Mouse (Mus musculus): ENCODE measurements around the gene Dennd1b.

Gene Dennd1b

DNA sequence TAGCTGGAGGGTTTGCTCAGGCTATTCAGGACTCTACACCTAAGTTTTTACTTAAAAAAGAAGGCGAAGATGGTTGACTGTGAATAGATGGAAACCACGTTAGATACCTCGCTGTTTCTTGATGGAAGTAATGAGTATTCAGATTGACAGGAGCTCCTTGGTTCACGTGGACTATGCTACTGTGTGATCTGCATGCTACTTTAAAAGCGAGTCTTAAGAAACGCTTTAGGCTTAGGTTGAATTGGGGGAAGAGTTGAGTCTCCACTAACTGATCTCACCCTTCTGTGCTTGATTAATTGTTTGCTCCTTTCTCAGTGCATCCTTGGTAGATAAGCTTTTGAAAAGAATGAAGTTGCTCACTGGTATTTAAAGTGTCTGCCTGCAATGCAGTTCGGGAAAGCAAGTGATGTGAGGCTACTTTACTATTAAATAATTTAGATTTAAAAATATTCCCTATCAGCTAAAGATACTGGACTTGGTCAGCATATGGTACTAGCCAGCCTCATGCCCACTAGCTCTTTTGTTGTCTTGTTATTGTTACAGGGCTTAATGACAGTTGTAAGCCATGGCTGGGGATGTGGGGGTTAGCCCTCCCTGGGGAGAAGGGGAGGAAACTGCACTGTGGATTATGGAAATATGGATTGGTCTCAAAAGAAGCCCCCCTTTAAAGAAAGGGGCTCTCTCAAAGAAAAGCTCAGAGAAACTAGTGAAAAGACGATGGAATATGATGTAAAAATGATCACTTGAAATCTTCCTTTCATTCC lies 62.8 kb downstream of the Dennd1b start:
- DNase-seq = no peak

DNA sequence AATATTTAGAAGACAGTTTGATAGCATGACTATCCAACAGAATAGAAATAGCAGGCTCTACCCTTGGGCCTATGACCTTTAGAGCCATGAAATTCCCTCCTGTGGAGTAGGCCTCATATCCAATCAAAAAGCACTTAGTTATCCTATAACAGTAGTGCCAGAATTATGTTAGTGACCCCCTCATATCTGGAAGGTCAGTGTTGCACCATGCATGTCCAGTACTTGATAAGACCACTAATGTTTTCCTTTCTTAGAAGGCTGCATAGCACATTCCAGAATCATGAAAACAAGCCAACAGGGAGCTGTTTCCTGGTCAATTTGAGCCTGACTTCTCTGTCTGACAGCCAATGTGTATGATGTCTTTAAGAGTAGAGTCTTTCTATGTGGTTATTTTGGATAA lies 66.3 kb downstream of the Dennd1b start:
- no peak for DNase-seq

DNA sequence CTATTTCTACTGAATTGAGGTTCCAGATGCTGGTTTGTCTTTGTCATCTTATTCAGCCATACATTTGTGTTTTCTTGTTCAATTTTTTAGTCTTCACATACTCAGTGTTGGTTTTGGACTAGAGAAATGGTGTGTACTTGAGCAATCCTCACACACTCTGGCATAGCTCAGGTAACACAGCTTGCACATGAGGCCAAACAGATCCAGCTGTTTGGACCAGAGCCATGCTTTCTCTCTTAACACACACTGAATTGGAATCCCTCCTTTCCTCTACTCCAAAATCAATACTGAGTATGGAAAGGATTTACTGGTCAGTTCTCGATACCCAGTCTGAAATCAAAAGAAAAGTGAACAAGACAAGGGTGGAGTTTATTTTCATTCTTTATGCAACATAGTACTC lies 69.2 kb downstream of the Dennd1b start:
- DNase-seq = no peak

DNA sequence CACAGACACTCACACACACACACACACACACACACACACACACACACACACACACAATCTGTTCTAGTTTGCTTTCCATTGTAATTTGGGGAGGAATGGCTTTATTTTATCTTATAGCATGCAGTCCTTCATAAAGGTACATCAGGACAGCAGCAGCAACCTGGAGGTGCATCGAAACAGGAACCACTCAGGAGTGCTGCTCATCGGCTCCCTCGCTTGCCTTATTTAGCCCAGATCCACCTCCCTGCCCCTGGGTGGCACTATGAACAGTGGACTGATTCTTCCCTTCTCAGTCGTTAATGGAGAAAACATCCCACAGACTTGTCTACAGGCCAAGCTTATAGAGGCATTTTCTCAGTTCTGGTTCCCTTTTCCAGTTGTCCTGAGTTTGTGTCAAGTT lies 71.9 kb downstream of the Dennd1b start:
- DNase-seq = peak; percentile 26 to 39

GRCm38 (mm10) chr1:139036302-139036701 lies 73.1 kb downstream of the Dennd1b start:
- peak in 1 of 2 experiments; percentile 21 for DNase-seq

DNA sequence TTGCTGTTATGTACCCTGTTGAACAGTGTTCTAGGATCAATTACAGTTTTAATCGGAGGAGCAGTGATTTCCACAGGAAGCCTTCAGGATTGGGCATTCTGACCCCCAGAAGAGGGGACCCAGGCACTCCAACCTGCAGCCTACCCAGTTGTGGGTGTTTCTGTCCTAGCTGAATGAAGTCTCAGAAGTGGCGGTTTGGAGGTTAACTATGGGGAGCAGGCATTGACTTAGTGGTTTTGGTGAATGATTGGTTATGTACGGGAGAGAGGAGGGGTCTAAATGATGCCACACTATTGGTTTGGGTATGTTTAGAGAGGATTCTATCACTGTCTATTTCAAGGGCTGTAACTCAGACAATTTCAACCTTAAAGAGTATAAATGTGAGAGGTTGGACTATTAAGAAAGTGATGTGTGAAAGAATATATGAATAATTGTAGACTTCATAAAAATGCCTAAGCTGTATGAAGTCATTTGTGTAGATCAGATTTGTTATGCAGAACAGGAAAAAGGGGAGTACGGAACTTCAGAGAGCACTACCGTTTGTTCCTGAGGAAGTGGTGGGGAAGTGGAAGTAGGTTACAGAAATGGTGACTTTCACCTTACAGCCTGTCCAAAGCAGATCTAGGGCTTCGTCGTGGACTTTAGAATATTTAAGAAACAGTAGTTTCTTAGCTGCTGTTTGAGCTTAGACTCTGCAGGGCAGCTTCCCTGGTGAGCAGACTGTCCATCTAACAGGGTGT lies 73.7 kb downstream of the Dennd1b start:
- peak; percentile 27 to 38 for DNase-seq

DNA sequence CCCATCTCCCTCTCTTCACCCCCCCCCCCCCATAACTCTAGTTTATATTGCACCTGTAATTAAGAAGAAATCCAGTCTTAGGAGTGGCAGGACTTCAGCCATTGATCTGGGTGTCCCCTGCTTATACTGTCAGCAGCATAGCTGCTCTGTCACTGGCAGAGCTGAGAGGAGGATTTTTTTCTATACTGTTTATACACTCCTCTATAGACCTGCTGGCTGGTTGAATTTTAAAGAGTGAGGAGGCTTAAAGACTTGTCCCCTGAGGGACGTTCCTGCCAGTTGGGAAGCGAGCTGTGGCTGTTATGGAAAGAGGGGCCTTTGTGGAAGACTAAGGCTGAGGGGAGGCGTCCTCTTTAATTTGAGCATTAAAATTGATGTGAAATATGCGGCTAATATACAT lies 74.8 kb downstream of the Dennd1b start:
- DNase-seq = no peak

- DNase-seq = no peak
These were observed 75.4 kb downstream of the Dennd1b start for GRCm38 (mm10) chr1:139038620-139039019.

DNA sequence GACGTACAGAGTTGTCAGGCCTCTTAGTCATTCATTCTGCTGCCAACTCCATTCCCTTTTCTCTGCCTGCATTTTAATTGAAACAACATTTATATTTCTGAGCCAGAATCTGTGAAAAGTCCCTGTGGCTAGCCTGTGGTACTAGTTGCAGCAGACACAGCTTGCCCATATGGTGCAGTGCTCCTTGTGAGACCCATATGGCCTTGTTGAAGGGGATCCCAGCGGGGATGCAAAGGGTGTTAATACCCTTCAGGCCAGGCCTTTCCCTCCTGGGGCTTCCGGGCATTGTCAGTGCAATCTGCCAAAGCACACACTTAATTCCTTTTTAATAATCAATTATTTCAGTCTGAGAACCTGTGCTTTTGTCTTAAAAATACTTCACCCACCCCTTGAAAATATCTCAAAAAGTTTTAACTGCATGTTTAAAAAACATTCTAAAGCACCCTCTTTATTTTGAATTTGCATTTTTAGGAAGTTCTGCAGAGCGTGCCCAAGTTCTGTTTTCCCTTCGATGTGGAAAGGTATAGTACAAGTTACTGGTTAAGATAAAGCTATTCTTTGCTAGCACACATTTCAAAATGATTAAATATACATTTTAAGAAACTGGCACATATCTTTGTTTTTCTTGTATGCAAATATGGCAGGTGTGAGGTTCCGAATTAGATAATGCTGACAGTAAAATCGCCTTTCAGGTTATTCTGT lies 76.4 kb downstream of the Dennd1b start:
- peak; percentile 35 to 51 for DNase-seq

GRCm38 (mm10) chr1:139049075-139049474 lies 85.8 kb downstream of the Dennd1b start:
- no peak for DNase-seq

DNA sequence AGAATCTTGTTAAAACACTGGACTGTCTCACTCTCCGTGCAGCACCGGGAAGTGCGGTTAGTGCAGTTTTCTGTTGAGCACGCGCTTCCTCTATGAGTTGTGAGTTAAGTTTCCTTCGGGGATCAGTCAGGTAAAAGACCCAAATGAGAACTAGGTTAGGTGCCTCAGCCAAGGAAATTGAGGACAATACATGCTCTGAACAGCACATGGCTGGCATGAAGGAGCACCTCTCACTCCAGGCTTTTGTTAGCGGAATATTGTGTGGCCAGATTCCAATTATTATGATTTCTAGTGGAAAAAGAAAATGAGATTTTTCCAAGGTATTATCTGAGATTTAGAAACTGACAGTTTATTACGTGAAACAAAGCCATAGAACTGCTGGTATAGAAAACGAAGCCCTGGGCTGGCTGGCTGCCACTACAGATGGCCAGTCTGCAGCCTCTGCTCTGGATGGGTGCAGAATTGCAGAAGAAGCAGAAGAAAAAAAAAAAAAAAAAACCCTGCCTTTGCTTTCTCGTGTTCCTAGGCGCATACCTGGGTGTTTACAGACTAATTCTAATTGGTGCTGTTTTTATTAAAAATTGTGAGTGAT lies 86.7 kb downstream of the Dennd1b start:
- no peak for DNase-seq

GRCm38 (mm10) chr1:139053003-139053402 lies 89.8 kb downstream of the Dennd1b start:
- DNase-seq = no peak

DNA sequence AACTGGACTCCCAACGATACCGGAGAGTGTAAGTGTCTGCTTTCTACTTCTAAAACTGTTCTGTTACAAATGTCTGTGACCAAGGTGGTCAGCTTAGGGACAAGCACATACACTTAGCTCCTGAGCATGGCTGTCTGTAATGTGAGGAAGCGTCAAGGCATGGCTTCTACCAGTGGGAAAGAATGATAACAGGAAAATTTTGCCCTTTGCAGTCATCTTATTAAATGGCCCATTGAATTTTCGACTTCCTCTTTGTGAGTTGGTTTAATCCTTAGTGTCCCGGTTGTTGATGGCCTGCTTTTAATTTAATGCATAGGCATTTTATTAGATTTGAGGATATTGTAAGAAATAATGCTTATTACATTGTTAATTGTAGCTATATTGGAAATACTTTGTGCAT lies 97.1 kb downstream of the Dennd1b start:
- DNase-seq = no peak

- no peak for DNase-seq
These were observed 101.5 kb downstream of the Dennd1b start for GRCm38 (mm10) chr1:139064711-139065110.

- peak; percentile 72 to 77 for DNase-seq
These were observed 104.0 kb downstream of the Dennd1b start for GRCm38 (mm10) chr1:139067210-139067609.

DNA sequence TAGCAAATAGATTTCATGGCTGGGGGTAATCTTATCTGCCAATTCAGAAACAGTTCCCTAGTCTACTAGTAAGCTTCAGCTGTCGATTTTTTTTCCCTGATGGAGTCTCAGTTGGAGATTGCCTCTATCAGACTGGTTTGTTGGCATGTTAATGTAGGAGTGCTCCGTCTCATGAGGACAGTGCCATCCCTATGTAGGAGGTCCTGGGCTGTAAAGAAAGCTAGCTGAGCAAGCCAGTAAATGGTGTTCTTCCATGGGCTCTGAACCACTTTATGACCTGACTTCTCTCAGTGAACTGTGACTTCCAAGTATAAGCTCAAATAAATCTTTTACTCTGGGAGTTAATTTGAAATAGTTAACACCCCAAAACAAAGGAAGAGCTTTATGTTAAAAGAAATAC lies 107.8 kb downstream of the Dennd1b start:
- DNase-seq = no peak

GRCm38 (mm10) chr1:139075671-139076070 lies 112.4 kb downstream of the Dennd1b start:
- DNase-seq = no peak

DNA sequence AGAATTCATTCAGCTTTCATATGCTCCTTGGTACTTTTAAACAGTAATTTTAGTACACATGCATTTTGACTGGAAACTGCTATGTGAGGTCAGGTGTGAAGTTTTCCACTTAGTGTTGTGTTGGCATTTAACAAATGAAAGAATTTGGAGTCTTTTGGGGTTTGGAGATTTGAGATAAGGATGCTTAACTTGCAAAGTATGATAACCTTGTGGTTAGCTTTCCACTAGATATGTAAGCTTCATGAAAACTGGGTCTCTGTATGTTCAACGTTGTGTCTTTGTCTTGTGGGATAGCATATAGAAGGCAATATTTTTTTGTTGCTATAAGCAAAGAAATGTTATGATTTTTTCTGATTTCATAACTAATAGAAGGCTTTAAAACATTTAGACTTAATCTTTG lies 114.8 kb downstream of the Dennd1b start:
- no peak for DNase-seq

DNA sequence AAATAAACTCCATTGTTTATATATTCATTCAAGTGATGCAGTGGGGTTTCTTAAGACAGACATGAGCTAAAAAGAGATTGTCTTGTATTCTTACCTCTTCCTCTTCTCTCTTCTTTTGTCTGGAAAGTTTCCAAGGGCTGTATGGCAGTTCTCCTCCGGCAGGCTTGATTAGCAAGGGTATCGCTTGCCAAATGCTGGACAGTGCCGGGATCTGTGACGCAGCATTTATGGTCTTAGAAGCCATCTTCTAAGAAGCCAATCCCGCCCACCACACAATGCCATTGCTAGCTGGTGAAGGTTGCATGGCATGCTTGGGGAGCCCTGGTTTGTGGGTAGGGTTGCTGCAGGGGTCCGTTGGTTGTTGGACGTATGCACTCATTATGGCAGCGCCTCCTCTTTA lies 115.8 kb downstream of the Dennd1b start:
- no peak for DNase-seq

DNA sequence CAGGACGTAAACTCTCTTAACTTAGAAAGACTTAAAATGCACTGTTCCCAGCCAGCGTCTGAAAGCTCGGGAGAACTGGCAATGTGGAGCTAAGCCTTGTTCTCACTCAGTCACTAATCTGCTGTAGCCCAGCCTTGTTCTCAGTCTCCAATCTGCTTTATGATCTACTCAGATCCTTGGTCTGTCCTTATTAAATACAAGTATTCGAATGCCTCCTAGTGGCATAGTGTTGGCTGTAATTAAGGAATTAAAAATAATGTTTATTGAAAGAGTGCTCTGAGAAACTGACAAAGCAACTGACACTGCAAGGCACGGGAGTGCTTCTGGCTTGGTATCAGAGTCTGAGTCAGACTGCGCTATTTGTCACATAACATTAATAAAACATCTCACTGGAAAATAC lies 116.3 kb downstream of the Dennd1b start:
- DNase-seq = no peak

- no peak for DNase-seq
These were observed 117.5 kb downstream of the Dennd1b start for GRCm38 (mm10) chr1:139080517-139081386.

- no peak for DNase-seq
These were observed 120.1 kb downstream of the Dennd1b start for GRCm38 (mm10) chr1:139083382-139083781.
